Mouse (Mus musculus) embryonic fibroblast, embryonic 13.5 days (primary cell): ENCODE measurements around the gene Tmem38b.

ENCODE experiments used
- CTCF ChIP-seq: IDR thresholded peaks from 2 replicates; pipeline ENCODE4 v1.5.1; 2011; ENCODE audit warnings: mild to moderate bottlenecking, control low read depth, low read length, moderate library complexity, borderline replicate concordance; ENCODE audit not compliant: insufficient read depth
- POLR2A ChIP-seq: IDR thresholded peaks from 2 replicates; pipeline ENCODE4 v1.6.1; 2011; ENCODE audit warnings: low read depth, mild to moderate bottlenecking, control low read depth, low read length, moderate library complexity

DNA sequence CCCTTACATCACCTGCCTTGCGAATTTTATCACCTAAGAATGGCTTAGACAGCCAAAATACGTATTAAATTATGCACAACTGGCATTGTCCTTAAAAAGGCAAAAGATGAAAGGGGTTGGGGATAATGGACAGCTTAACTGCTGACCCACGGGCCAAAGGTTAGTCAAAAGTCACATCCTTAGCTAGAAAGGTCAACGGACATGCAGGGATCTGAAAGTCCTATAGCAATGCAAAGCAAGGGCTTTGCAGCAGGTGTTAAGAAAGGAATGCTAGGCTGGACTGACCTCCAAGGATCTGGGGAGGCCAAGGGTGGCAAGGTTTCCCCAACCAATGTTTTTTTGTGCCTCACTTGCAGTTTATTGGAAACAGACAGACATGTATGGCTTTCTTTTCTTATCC, 36.5 kb upstream of the Tmem38b start:
- no peak for TF ChIP-seq CTCF
- TF ChIP-seq POLR2A, result no peak
